Mouse (Mus musculus) CH12.LX (cell line): ENCODE results near the gene Tnnc1. TPM values are rescaled to one million over a fixed set of nuclear protein-coding genes. Genes with fewer than 3 reads are reported as not detected.

Source experiments
- DNase-seq: peaks from one replicate; pipeline ENCODE4 v3.0.0-alpha.2; 2013; ENCODE audit errors: extremely low read depth
- H3K27ac ChIP-seq: 2 replicates; pipeline ENCODE4 v1.5.1; 2012; ENCODE audit warnings: low read depth, mild to moderate bottlenecking, control low read depth, moderate library complexity; ENCODE audit not compliant: insufficient read depth
- H3K27me3 ChIP-seq: replicated peaks from 2 replicates; pipeline ENCODE3; 2012; ENCODE audit warnings: inconsistent platforms
- H3K36me3 ChIP-seq, 2 experiments: replicated peaks in 1 of 2; 2 replicates each; pipeline versions ENCODE3 to v1.6.1; 2012; ENCODE audit warnings: inconsistent platforms in 1 of 2, low read length in 1 of 2, mild to moderate bottlenecking in 1 of 2, mixed read lengths in 1 of 2, moderate library complexity in 1 of 2; ENCODE audit not compliant: control insufficient read depth in 1 of 2, insufficient read depth in 1 of 2
- H3K4me1 ChIP-seq, 2 experiments: 2 replicates each; pipeline ENCODE4 v1.6.1; 2012; ENCODE audit warnings: inconsistent platforms in 1 of 2, moderate library complexity in 1 of 2; ENCODE audit not compliant: insufficient read depth in 2 of 2, control insufficient read depth in 1 of 2
- H3K4me2 ChIP-seq: 2 replicates; pipeline ENCODE4 v1.6.1; 2012; ENCODE audit warnings: low read depth, mild to moderate bottlenecking, control low read depth; ENCODE audit not compliant: poor library complexity, insufficient read depth, severe bottlenecking
- H3K4me3 ChIP-seq, 3 experiments: fragments of 150-350 bp in 1 of 3; sonication (generic) in 1 of 3; replicated peaks in 1 of 3; 2 replicates each; pipeline versions ENCODE3 to v1.5.1; 2011 to 2012; ENCODE audit warnings: low read depth in 2 of 3, low read length in 2 of 3, mild to moderate bottlenecking in 2 of 3, moderate library complexity in 2 of 3, control low read depth in 1 of 3, improper control_type of control experiment in 1 of 3, inconsistent platforms in 1 of 3, mixed read lengths in 1 of 3; ENCODE audit not compliant: poor library complexity in 1 of 3
- H3K79me2 ChIP-seq: replicated peaks from 2 replicates; pipeline ENCODE4 v1.6.1; 2012; ENCODE audit warnings: mild to moderate bottlenecking, moderate library complexity; ENCODE audit not compliant: control insufficient read depth, poor library complexity, insufficient read depth, severe bottlenecking; ENCODE audit errors: extremely low read depth
- H3K9ac ChIP-seq: 2 replicates; pipeline ENCODE4 v1.6.1; 2012; ENCODE audit warnings: low read depth, mild to moderate bottlenecking, control low read depth, moderate library complexity; ENCODE audit not compliant: insufficient read depth
- H3K9me3 ChIP-seq: replicated peaks from 2 replicates; pipeline ENCODE3; 2012; ENCODE audit warnings: low read length, inconsistent platforms, mixed read lengths
- BHLHE40 ChIP-seq: IDR thresholded peaks from 2 replicates; pipeline ENCODE4 v1.6.1; 2011; ENCODE audit warnings: mild to moderate bottlenecking, low read depth, low read length, improper control_type of control experiment
- CTCF ChIP-seq, 2 experiments: IDR thresholded peaks in 1 of 2; conservative IDR thresholded peaks in 1 of 2; 2 replicates each; pipeline ENCODE4 v1.5.1; 2011 to 2012; ENCODE audit warnings: low read depth in 2 of 2, low read length in 2 of 2, improper control_type of control experiment in 1 of 2, inconsistent platforms in 1 of 2, mild to moderate bottlenecking in 1 of 2, moderate library complexity in 1 of 2
- EP300 ChIP-seq: IDR thresholded peaks from 2 replicates; pipeline ENCODE4 v1.6.1; 2011; ENCODE audit warnings: low read length, improper control_type of control experiment
- GABPA ChIP-seq: IDR thresholded peaks from 2 replicates; pipeline ENCODE4 v1.6.1; 2012; ENCODE audit warnings: low read depth, low read length, improper control_type of control experiment, inconsistent platforms; ENCODE audit not compliant: insufficient replicate concordance
- JUN ChIP-seq: IDR thresholded peaks from 2 replicates; pipeline ENCODE4 v1.6.1; 2011; ENCODE audit warnings: low read depth, mild to moderate bottlenecking, low read length, improper control_type of control experiment, moderate library complexity; ENCODE audit not compliant: insufficient read depth
- JUND ChIP-seq: conservative IDR thresholded peaks from 2 replicates; pipeline ENCODE4 v1.6.1; 2011; ENCODE audit warnings: low read depth, low read length, improper control_type of control experiment
- MAX ChIP-seq: IDR thresholded peaks from 2 replicates; pipeline ENCODE4 v1.6.1; 2011; ENCODE audit warnings: low read length, improper control_type of control experiment
- MAZ ChIP-seq: IDR thresholded peaks from 2 replicates; pipeline ENCODE4 v1.6.1; 2012; ENCODE audit warnings: low read depth, mild to moderate bottlenecking, inconsistent platforms, low read length, improper control_type of control experiment, moderate library complexity
- MYC ChIP-seq: IDR thresholded peaks from 2 replicates; pipeline ENCODE4 v1.6.1; 2011; ENCODE audit warnings: low read depth, mild to moderate bottlenecking, improper control_type of control experiment, low read length
- RCOR1 ChIP-seq: conservative IDR thresholded peaks from 2 replicates; pipeline ENCODE4 v1.6.1; 2012; ENCODE audit warnings: low read depth, mild to moderate bottlenecking, inconsistent platforms, low read length, improper control_type of control experiment
- SIN3A ChIP-seq: IDR thresholded peaks from 2 replicates; pipeline ENCODE4 v1.6.1; 2012; ENCODE audit warnings: low read length, improper control_type of control experiment, inconsistent platforms
- USF1 ChIP-seq: IDR thresholded peaks from 2 replicates; pipeline ENCODE4 v1.6.1; 2014; ENCODE audit warnings: low read depth, mild to moderate bottlenecking, inconsistent platforms, low read length, improper control_type of control experiment
- ZNF384 ChIP-seq: IDR thresholded peaks from 2 replicates; pipeline ENCODE4 v1.6.1; 2012; ENCODE audit warnings: low read depth, low read length, improper control_type of control experiment, inconsistent platforms
- dilution Hi-C: fragments of 300-500 bp; cut with MboI; formaldehyde crosslinking; loops from 2 replicates; pipeline ENCODE4 v1.14.3; 2020; ENCODE audit warnings: low sequenced_read_pairs; ENCODE audit not compliant: extremely low pct_unique_long_range_greater_than_20kb, extremely low pct_ligation_motif_present
- in situ Hi-C: fragments of 300-500 bp; cut with MboI; formaldehyde crosslinking; loops from 3 replicates; pipeline ENCODE4 v1.14.3; 2019; ENCODE audit warnings: low sequenced_read_pairs, low pct_ligation_motif_present, low pct_unique_long_range_greater_than_20kb, mixed read lengths
- polyA plus RNA-seq: library from polyadenylated mRNA; unstranded; fragments of >175 nt; gene quantifications from 2 replicates; pipeline ENCODE4 v1.2.1, GENCODE M21; 2012; ENCODE audit warnings: low read depth; ENCODE audit not compliant: insufficient read length
- total RNA-seq, 2 experiments: library from RNA; depleted of rRNA; stranded (reverse); fragments of 300-350 nt in 1 of 2; fragments of >200 nt in 1 of 2; gene quantifications; 2 replicates each; pipeline ENCODE4 v1.2.3; 2012 to 2014

The Tnnc1 gene
- total and polyA plus RNA-seq, 3 experiments = 0.25 to 0.66 (median 0.63) TPM

DNA sequence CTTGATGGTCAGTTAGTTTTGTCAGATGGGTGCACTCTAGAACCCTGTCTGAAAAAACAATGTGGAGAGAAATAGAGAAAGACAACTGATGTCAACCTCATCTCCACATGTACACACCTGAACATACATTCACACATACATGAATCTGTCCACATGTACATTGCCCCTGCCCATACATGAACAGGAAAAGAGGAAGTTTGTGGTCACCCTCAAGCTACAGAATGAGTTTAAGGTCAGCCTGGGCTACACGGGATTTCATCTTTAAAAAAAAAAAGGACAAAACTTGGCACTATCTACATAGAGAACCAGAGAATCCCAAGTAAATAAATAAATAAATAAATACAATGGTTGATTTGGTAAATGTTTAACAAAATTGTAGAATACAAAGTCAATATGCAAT is 36.7 kb downstream of the Tnnc1 start:
- Histone ChIP-seq H3K36me3 (peaks cover 0 to 24% of the 10 kb centered on the region in 2 experiments), H3K9ac (no peak overlapping the region), H3K9me3 (no peaks in the 10 kb centered on the region), H3K27ac (no peak overlapping the region), H3K4me3 (no peak overlapping the region), H3K4me2 (no peak overlapping the region), H3K4me1 (peaks cover 0 to 9% of the 10 kb centered on the region in 2 experiments; a peak in 2 of 4 replicates), H3K27me3 (no peaks in the 10 kb centered on the region), H3K79me2 (no peaks in the 10 kb centered on the region)
- TF ChIP-seq ZNF384 (peak; percentile 36; the same call in 1 of the 2 replicates), JUND (no peak)
- dilution Hi-C loops = no loop called here
- no peak for DNase-seq
- in situ Hi-C loops = no loop called here

GRCm38 (mm10) chr14:31245946-31246345 is 37.8 kb downstream of the Tnnc1 start:
- Histone ChIP-seq H3K4me2 (no peak overlapping the region), H3K4me1 (peaks cover 0 to 11% of the 10 kb centered on the region in 2 experiments; a peak in 2 of 4 replicates), H3K9ac (no peak overlapping the region), H3K9me3 (no peaks in the 10 kb centered on the region), H3K27me3 (no peaks in the 10 kb centered on the region), H3K36me3 (peaks cover 0 to 16% of the 10 kb centered on the region in 2 experiments), H3K79me2 (no peaks in the 10 kb centered on the region), H3K4me3 (no peak overlapping the region), H3K27ac (no peak overlapping the region)
- DNase-seq = no peak
- in situ Hi-C loops = no loop called here
- TF ChIP-seq CTCF (conservative IDR thresholded peaks at IDR 0.05 in 1 of 2, IDR thresholded peaks at IDR 0.05 in 1 of 2; ENCODE audit: low read depth in 2 of 2, low read length in 2 of 2) = no peak
- dilution Hi-C loops = no loop called here

DNA sequence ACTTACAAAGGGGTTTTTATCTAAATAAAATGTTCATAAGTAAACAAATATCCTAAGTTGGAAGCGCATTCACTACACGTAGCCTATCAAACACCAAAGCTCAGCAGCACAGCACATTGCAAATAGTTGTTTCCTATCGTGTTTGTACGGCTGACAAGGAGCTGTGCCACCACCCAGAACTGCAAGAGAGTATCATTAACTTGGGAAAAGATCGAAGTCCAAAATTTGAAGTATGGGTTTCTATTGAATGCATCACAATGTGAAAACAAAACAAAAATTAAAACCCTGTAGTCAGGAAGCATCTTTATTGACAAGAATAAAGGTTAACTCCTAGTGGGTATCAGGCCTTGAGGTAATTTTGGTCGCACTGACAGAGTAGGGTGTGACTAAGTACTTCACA is 40.3 kb downstream of the Tnnc1 start:
- dilution Hi-C loops (no loop called here), in situ Hi-C loops (no loop called here)
- H3K4me1 ChIP-seq = peaks cover 3 to 23% of the 10 kb centered on the region in 2 experiments

More for the DNA sequence above, 40.3 kb downstream of the Tnnc1 start:
- peaks cover 17% of the 10 kb centered on the region for H3K79me2 ChIP-seq
- H3K27ac ChIP-seq = no peak overlapping the region
- H3K9ac ChIP-seq = no peak overlapping the region
- H3K27me3 ChIP-seq = no peaks in the 10 kb centered on the region
- no peak overlapping the region for H3K4me2 ChIP-seq
- H3K36me3 ChIP-seq = peaks cover 6 to 25% of the 10 kb centered on the region in 2 experiments
- TF ChIP-seq JUN (no peak), USF1 (no peak), GABPA (no peak), SIN3A (no peak), EP300 (no peak), MAZ (no peak), RCOR1 (no peak), BHLHE40 (no peak), MAX (no peak), MYC (no peak), ZNF384 (no peak)
- no peak overlapping the region for H3K4me3 ChIP-seq
- H3K9me3 ChIP-seq = no peaks in the 10 kb centered on the region
- DNase-seq = no peak
